Mouse (Mus musculus): ENCODE data around the gene Agtr2. TPM values are rescaled to one million over a fixed set of nuclear protein-coding genes. Genes with fewer than 3 reads are reported as not detected.
"Not testable (repeated sequence)": the region's sequence is repeated elsewhere in the genome, so short reads cannot be mapped to it uniquely, and the experiment has no call there.

Gene Agtr2
- total RNA-seq (2014; fragmentation: Nextera tagmentation) = not detected in 2 replicates
- not detected in 2 replicates for total RNA-seq (2017)

DNA sequence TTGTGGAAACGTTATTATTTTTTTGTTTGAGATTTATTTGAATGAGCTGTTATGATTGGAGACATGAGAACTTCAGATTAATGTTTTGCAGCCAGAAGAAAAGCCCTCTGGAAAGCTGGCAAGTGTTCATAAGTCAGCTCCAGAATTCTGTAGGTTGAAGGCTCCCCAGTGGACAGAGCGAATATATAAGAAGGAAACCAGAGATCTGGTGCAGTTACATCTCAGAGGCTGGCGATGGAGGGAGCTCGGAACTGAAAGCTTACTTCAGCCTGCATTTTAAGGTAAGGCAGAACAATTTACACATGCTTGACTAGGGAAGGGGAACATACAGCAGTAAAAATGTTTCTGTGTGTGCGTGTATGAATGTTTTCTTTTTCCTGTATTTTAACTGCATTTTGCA is at the start of gene Agtr2:
Gene Agtr2, plus strand, starts transcription at position 131 of the 400 bp plus-strand sequence.
- no peak for ATAC-seq (replicated peaks; ENCODE audit: low FRiP score, low TSS enrichment, poor library complexity, severe bottlenecking)

DNA sequence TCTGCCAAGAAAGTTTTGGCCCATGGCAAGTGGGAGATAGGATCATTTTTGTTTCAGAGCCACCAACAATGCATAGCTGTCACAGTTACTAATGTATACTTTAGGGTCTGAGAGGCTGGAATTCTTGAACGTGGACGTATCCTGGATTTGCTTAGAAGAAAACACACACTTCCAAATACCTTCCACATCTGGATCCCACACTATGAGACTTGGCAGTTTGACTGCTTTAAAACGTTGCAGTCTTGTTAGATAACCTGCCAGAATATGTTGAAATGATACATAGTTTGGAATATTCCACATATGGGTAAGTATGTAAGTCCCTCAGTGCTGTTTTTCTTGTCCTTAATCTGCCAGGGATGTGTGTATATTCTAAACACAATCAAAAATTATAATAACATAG is 31.8 kb upstream of the Agtr2 start:
- no peak for ATAC-seq (replicated peaks; ENCODE audit: low FRiP score, low TSS enrichment, poor library complexity, severe bottlenecking)

GRCm38 (mm10) chrX:21488111-21488510 is 3.8 kb downstream of the Agtr2 start:
- no peak for ATAC-seq (replicated peaks; ENCODE audit: low FRiP score, low TSS enrichment, poor library complexity, severe bottlenecking)

- no peak for ATAC-seq (replicated peaks; ENCODE audit: low FRiP score, low TSS enrichment, poor library complexity, severe bottlenecking)
Measured at GRCm38 (mm10) chrX:21500242-21500641, 15.9 kb downstream of the Agtr2 start.

GRCm38 (mm10) chrX:21507333-21507732 is 23.0 kb downstream of the Agtr2 start:
- ATAC-seq (replicated peaks; ENCODE audit: low FRiP score, low TSS enrichment, poor library complexity, severe bottlenecking) = not testable (repeated sequence)

GRCm38 (mm10) chrX:21522590-21522989 is 38.2 kb downstream of the Agtr2 start:
- no peak for ATAC-seq (replicated peaks; ENCODE audit: low FRiP score, low TSS enrichment, poor library complexity, severe bottlenecking)

Other genes starting within 250 kb of the Agtr2 start
- gene Slc6a14, start 230.4 kb downstream of the Agtr2 start, total RNA-seq (2014; fragmentation: Nextera tagmentation) = not detected in 2 replicates
- not detected in 2 replicates for gene Slc6a14, start 230.4 kb downstream of the Agtr2 start, total RNA-seq (2017)